Mouse (Mus musculus) kidney, postnatal 0 days (tissue): ENCODE results near the gene Atg13. TPM values are rescaled to one million over a fixed set of nuclear protein-coding genes. Genes with fewer than 3 reads are reported as not detected.

Experiments
- ATAC-seq: fragments of 200-750 bp; cut with Nextera tagmentation; replicated peaks from 2 replicates; pipeline ENCODE4 v1.8.0; 2017; ENCODE audit warnings: low read depth, moderate number of reproducible peaks, moderate TSS enrichment, moderate library complexity; ENCODE audit not compliant: low FRiP score
- DNase-seq: peaks from one replicate; pipeline ENCODE4 v3.0.0-alpha.2; 2016; ENCODE audit warnings: low spot score
- H3K27ac ChIP-seq: fragments of 300-500 bp; sonication (generic); 2 replicates; pipeline ENCODE4 v1.5.1; 2014; ENCODE audit warnings: mild to moderate bottlenecking
- H3K27me3 ChIP-seq: fragments of 300-500 bp; sonication (generic); 2 replicates; pipeline ENCODE4 v1.6.1; 2014; ENCODE audit warnings: low read length, mixed read lengths; ENCODE audit not compliant: insufficient read depth
- H3K36me3 ChIP-seq: fragments of 300-500 bp; sonication (generic); 2 replicates; pipeline ENCODE4 v1.6.1; 2014; ENCODE audit warnings: low read length, mixed read lengths; ENCODE audit not compliant: insufficient read depth
- H3K4me1 ChIP-seq: fragments of 300-500 bp; sonication (generic); replicated peaks from 2 replicates; pipeline ENCODE4 v1.6.1; 2014; ENCODE audit warnings: antibody characterized with exemption, low read length, mixed read lengths; ENCODE audit not compliant: insufficient read depth
- H3K4me2 ChIP-seq: fragments of 300-500 bp; sonication (generic); 2 replicates; pipeline ENCODE4 v1.6.1; 2014; ENCODE audit warnings: mild to moderate bottlenecking, low read length, moderate library complexity, mixed read lengths
- H3K4me3 ChIP-seq: fragments of 300-500 bp; sonication (generic); replicated peaks from 2 replicates; pipeline ENCODE4 v1.5.1; 2014; ENCODE audit warnings: low read depth, low read length
- H3K9ac ChIP-seq: fragments of 300-500 bp; sonication (generic); 2 replicates; pipeline ENCODE4 v1.6.1; 2014; ENCODE audit warnings: low read depth, low read length
- H3K9me3 ChIP-seq: fragments of 300-500 bp; sonication (generic); replicated peaks from 2 replicates; pipeline ENCODE4 v1.6.1; 2016; ENCODE audit warnings: low read length, inconsistent platforms, mixed read lengths
- CTCF ChIP-seq: IDR thresholded peaks from 2 replicates; pipeline ENCODE4 v1.5.1; 2016; ENCODE audit warnings: antibody characterized with exemption, low read depth, mild to moderate bottlenecking, moderate library complexity
- WGBS: fragments of 180-500 bp; shearing (Covaris S2); extraction: QIAGEN DNeasy Blood & Tissue Kit; methylation state at CpG from one replicate; pipeline ENCODE4 v1.1.7; 2014; 5-methylcytosine and 5-hydroxymethylcytosine counted together
- polyA plus RNA-seq: library from polyadenylated mRNA; unstranded; fragments of >200 nt; fragmentation: Nextera tagmentation; extraction: Ambion mirVana; gene quantifications from 2 replicates; pipeline ENCODE4 v1.2.1, GENCODE M21; 2015

The Atg13 gene
- polyA plus RNA-seq, 1 experiment from 2014 or later, result 20.8 TPM

DNA sequence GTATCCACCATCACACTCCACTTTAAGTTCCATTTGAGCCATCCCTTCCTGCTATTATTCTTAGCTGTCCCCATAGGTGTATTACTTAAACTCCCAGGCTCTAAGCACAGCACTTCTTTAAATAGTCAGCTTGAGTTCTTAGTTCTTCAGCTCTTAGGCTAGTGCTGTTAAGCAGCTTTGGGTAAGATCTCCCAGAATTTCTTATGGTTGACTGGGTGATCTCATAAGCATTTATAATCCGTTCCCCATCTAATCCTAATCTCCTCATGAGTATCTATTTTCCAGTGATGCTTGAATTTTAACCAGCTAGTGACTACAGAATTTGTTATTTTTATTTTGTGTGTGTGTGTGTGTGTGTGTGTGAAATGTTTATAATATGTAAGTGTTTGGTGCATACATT, 4.5 kb upstream of the Atg13 start:
- H3K36me3 ChIP-seq, result no peaks in the 10 kb centered on the region
- no peak for ATAC-seq
- no peaks in the 10 kb centered on the region for H3K27me3 ChIP-seq
- H3K9me3 ChIP-seq, result no peaks in the 10 kb centered on the region
- no peak for DNase-seq
- no peak overlapping the region for H3K27ac ChIP-seq
- WGBS, result 88% methylated on average over 1 of the region's 1 CpGs
- no peak overlapping the region for H3K4me2 ChIP-seq
- no peak for TF ChIP-seq CTCF
- no peaks in the 10 kb centered on the region for H3K4me1 ChIP-seq
- no peak overlapping the region for H3K9ac ChIP-seq
- no peak overlapping the region for H3K4me3 ChIP-seq

DNA sequence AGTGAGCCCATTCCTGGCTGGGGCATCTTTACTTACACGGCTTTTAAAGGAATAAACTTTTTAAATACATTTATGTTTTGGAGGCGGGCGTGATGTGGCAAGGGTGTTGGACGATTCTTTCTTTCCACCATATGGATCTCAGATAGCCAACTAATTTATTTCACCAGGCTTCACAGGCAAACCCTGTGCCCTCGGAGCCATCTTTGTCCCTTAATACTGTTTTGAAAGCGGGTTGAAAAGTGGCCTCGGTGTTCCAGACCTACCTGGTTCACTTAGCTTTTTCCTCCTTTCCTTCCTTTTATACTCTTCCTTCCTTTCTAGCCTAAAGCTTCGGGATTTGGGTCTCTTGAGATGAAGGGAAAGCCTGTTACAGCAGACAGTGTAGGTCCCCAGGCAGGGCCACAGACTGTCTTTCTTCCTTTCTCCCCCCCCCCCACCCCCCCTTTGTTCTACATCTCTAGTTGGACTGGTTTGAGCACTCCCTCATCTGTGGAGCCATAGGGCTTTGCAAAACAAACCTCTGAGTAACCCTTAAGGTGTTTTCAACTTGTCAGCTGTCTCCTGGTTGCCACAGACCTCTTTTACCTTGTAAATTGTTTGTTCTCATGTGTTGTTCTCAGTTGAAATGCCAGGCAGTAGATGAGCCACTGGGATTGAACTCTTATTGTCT, 1.0 kb upstream of the Atg13 start:
- WGBS, result 3% methylated on average over 8 of the region's 8 CpGs
- H3K27me3 ChIP-seq, result no peaks in the 10 kb centered on the region
- H3K4me2 ChIP-seq, result peak overlapping the region; percentile 78
- peak overlapping the region; percentile 78 for H3K27ac ChIP-seq
- ATAC-seq (no peak), DNase-seq (peak; percentile 19)
- H3K9ac ChIP-seq, result peak overlapping the region; percentile 69
- no peak for TF ChIP-seq CTCF
- H3K4me1 ChIP-seq, result peaks cover 6% of the 10 kb centered on the region; the same call in 1 of the 2 replicates
- H3K4me3 ChIP-seq, result peak overlapping the region; percentile 85
- no peaks in the 10 kb centered on the region for H3K36me3 ChIP-seq
- H3K9me3 ChIP-seq, result no peaks in the 10 kb centered on the region

DNA sequence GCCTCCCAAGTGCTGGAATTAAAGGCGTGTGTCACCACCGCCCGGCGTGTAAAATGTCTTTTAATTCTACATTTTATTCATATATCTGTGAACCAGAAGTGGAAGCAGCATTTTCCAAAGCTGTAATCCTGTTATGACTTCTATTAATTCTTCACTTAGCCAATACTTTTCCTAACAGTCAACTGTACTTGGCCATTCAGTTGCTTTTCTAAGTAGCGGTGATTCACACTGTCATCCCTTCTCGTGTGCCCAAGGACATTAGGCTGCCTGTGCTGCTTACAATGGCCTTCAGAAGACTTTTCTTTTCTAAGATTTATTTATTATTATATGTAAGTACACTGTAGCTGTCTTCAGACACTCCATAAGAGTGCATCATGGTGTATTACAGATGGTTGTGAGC, 2.0 kb downstream of the Atg13 start:
- no peak overlapping the region for H3K4me2 ChIP-seq
- 96% methylated on average over 6 of the region's 6 CpGs for WGBS

DNA sequence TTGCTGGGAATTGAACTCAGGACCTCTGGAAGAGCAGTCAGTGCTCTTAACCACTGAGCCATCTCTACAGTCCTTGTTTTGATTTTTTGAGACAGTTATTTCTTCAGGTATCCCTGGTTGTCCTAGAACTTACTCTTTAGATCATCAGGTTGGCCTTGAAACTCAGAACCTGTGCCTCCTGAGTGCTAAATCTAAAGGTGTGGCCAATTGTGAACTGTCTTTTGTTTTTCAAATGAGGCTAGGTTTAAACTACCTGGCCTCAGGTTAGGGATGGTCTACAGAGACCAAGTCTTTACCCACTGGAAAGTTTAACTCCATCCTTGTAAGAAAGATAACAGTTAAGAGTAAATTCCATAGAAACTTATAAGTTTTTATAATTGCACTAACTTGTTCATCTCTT, 3.9 kb downstream of the Atg13 start:
- H3K27me3 ChIP-seq, result no peaks in the 10 kb centered on the region
- H3K4me2 ChIP-seq, result no peak overlapping the region
- H3K9ac ChIP-seq, result no peak overlapping the region
- no peaks in the 10 kb centered on the region for H3K36me3 ChIP-seq
- no peaks in the 10 kb centered on the region for H3K9me3 ChIP-seq
- ATAC-seq (no peak), DNase-seq (no peak)
- peaks cover 6% of the 10 kb centered on the region; the same call in 1 of the 2 replicates for H3K4me1 ChIP-seq
- no peak for TF ChIP-seq CTCF
- H3K27ac ChIP-seq, result no peak overlapping the region
- H3K4me3 ChIP-seq, result no peak overlapping the region

More for the DNA sequence above, 2.0 kb downstream of the Atg13 start:
- H3K36me3 ChIP-seq, result no peaks in the 10 kb centered on the region
- H3K27me3 ChIP-seq, result no peaks in the 10 kb centered on the region
- no peak overlapping the region for H3K4me3 ChIP-seq
- H3K9me3 ChIP-seq, result no peaks in the 10 kb centered on the region
- ATAC-seq (no peak), DNase-seq (no peak)
- no peak for TF ChIP-seq CTCF
- no peak overlapping the region for H3K27ac ChIP-seq
- no peak overlapping the region for H3K9ac ChIP-seq
- peaks cover 6% of the 10 kb centered on the region; the same call in 1 of the 2 replicates for H3K4me1 ChIP-seq

DNA sequence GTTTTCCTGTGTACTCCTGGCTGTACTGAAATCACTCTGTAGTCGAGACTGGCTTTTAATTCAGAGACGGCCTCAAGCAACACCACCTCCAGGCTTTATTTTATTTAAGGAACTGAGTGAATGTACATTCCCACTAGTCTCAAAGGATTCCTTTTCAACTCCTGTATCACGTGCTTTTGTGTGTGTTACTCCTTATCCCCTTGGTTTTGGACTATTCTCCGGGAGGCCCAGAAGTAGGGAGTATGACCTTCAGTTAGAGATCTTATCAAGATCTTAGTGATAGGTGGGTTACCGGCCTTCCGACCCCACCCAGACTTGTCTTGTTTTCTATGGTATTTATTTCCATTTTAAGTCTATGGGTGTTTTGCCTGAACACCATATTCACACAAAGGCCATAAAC, 4.6 kb downstream of the Atg13 start:
- Histone ChIP-seq H3K9ac (no peak overlapping the region), H3K27ac (no peak overlapping the region), H3K9me3 (no peaks in the 10 kb centered on the region), H3K4me2 (no peak overlapping the region), H3K4me3 (no peak overlapping the region), H3K27me3 (no peaks in the 10 kb centered on the region), H3K4me1 (peaks cover 6% of the 10 kb centered on the region; the same call in 1 of the 2 replicates), H3K36me3 (no peaks in the 10 kb centered on the region)
- no peak for ATAC-seq
- WGBS, result 84% methylated on average over 6 of the region's 6 CpGs
- DNase-seq, result no peak
- TF ChIP-seq CTCF, result no peak

DNA sequence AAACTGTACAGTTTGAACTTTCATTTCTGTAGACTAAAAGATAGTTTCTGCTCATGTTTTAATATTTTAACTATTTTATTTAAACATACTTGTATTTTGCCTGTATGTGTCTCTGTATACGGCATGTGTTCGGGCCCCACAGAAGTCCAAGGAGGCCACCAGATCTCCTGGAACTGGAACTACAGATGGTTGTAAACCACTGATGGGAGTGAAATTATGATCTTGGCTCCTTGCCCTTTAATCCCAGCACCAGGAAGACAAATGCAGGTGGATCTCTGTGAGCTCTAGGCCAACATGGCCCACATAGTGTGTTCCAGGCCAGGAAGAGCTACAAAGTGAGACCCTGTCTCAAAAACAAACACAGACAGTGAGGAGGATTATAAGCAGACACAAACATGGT, 9.0 kb downstream of the Atg13 start:
- DNase-seq, result no peak
- ATAC-seq, result no peak
- Histone ChIP-seq H3K9me3 (no peaks in the 10 kb centered on the region), H3K4me2 (no peak overlapping the region), H3K36me3 (no peaks in the 10 kb centered on the region), H3K9ac (no peak overlapping the region), H3K27me3 (no peaks in the 10 kb centered on the region), H3K27ac (no peak overlapping the region), H3K4me3 (no peak overlapping the region), H3K4me1 (no peaks in the 10 kb centered on the region)
- 87% methylated on average over 2 of the region's 2 CpGs for WGBS
- no peak for TF ChIP-seq CTCF

DNA sequence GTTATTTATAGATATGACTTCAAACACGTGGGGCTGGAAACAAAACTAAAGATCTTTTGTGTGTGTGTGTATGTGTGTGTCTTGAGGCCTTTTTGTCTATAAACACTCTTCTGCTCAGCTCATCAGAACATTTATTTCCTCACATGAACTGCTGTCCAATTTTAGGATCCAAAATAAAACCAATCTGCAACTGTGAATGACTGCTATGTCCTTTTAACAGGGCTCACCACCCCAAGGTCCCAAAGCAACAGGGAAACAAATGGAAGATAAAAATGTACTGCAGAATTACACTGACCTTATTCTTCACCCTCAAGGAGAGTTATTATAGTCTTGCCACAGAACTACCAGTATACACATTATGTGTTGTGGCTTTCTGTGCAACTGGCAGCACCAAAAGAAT, 11.2 kb downstream of the Atg13 start:
- DNase-seq, result no peak
- no peak for TF ChIP-seq CTCF
- WGBS, result 71% methylated on average over 1 of the region's 1 CpGs
- no peak overlapping the region for H3K4me3 ChIP-seq
- 0 out of 2 replicates have a peak, but pooled peaks cover 6% of the 10 kb centered on the region for H3K36me3 ChIP-seq
- no peak overlapping the region for H3K27ac ChIP-seq
- H3K9ac ChIP-seq, result no peak overlapping the region
- no peaks in the 10 kb centered on the region for H3K9me3 ChIP-seq
- H3K27me3 ChIP-seq, result no peaks in the 10 kb centered on the region
- no peaks in the 10 kb centered on the region for H3K4me1 ChIP-seq
- H3K4me2 ChIP-seq, result no peak overlapping the region
- ATAC-seq, result no peak
